Mouse (Mus musculus): ENCODE measurements around the gene Ppil6.

Ppil6 gene

GRCm38 (mm10) chr10:41489708-41490517 lies at the start of gene Ppil6, which contains the start of gene Smpd2:
Ppil6 (plus strand) TSS chr10:41490439.
Smpd2 (minus strand) TSS chr10:41490369.
- peak; percentile 94 for DNase-seq

GRCm38 (mm10) chr10:41448216-41448615 lies 42.0 kb upstream of the Ppil6 start:
- DNase-seq = no peak

- DNase-seq = no peak
Observed at GRCm38 (mm10) chr10:41449684-41450083, 40.6 kb upstream of the Ppil6 start.

- DNase-seq = peak; percentile 97
Observed at GRCm38 (mm10) chr10:41450137-41450670, 40.0 kb upstream of the Ppil6 start, which contains the start of gene Zbtb24. Zbtb24 (plus strand) TSS chr10:41450383.

- DNase-seq = no peak
Observed at GRCm38 (mm10) chr10:41450780-41451522, 39.3 kb upstream of the Ppil6 start.

GRCm38 (mm10) chr10:41451656-41452055 lies 38.6 kb upstream of the Ppil6 start:
- DNase-seq = no peak

GRCm38 (mm10) chr10:41452791-41453190 lies 37.4 kb upstream of the Ppil6 start:
- no peak for DNase-seq

- no peak for DNase-seq
Observed at GRCm38 (mm10) chr10:41459990-41460389, 30.2 kb upstream of the Ppil6 start.

- no peak for DNase-seq
Observed at GRCm38 (mm10) chr10:41460501-41460900, 29.7 kb upstream of the Ppil6 start.

- no peak for DNase-seq
Observed at GRCm38 (mm10) chr10:41461057-41461722, 29.0 kb upstream of the Ppil6 start.

- no peak for DNase-seq
Observed at GRCm38 (mm10) chr10:41464401-41464955, 25.8 kb upstream of the Ppil6 start.

- DNase-seq = no peak
Observed at GRCm38 (mm10) chr10:41467325-41467724, 22.9 kb upstream of the Ppil6 start.

GRCm38 (mm10) chr10:41470693-41471092 lies 19.5 kb upstream of the Ppil6 start:
- DNase-seq = no peak

- DNase-seq = no peak
Observed at GRCm38 (mm10) chr10:41472534-41472933, 17.7 kb upstream of the Ppil6 start.

GRCm38 (mm10) chr10:41472962-41473481 lies 17.2 kb upstream of the Ppil6 start:
- no peak for DNase-seq

- peak; percentile 36 for DNase-seq
Observed at GRCm38 (mm10) chr10:41473782-41474468, 16.3 kb upstream of the Ppil6 start.

GRCm38 (mm10) chr10:41474981-41475391 lies 15.3 kb upstream of the Ppil6 start:
- no peak for DNase-seq

- peak; percentile 83 for DNase-seq
Observed at GRCm38 (mm10) chr10:41476171-41477017, 13.8 kb upstream of the Ppil6 start, which contains the start of gene Mical1. Mical1 (plus strand) TSS chr10:41476314.

- DNase-seq = no peak
Observed at GRCm38 (mm10) chr10:41477018-41477277, 13.3 kb upstream of the Ppil6 start.

- DNase-seq = peak; percentile 70
Observed at GRCm38 (mm10) chr10:41477278-41478181, 12.7 kb upstream of the Ppil6 start.

Measured in liver (tissue).